Mouse (Mus musculus) embryonic facial prominence, embryonic 15.5 days (tissue): Measurements from ENCODE around the gene Gm21731. TPM values are rescaled to one million over a fixed set of nuclear protein-coding genes. Genes with fewer than 3 reads are reported as not detected.
"Not testable (repeated sequence)": the region's sequence is repeated elsewhere in the genome, so short reads cannot be mapped to it uniquely, and the experiment has no call there.

Source experiments
- ATAC-seq: fragments of 200-750 bp; cut with Nextera tagmentation; 2 replicates; pipeline ENCODE4 v1.8.0; 2017; ENCODE audit warnings: low read depth, moderate TSS enrichment; ENCODE audit not compliant: insufficient number of reproducible peaks, low FRiP score, low TSS enrichment
- H3K27ac ChIP-seq: fragments of 300-500 bp; sonication (generic); replicated peaks from 2 replicates; pipeline ENCODE4 v1.5.1; 2015; ENCODE audit warnings: mild to moderate bottlenecking, inconsistent platforms
- H3K27me3 ChIP-seq: fragments of 300-500 bp; sonication (generic); 2 replicates; pipeline ENCODE4 v1.6.1; 2015; ENCODE audit warnings: inconsistent platforms
- H3K36me3 ChIP-seq: fragments of 300-500 bp; sonication (generic); 2 replicates; pipeline ENCODE4 v1.6.1; 2015; ENCODE audit warnings: mild to moderate bottlenecking, inconsistent platforms
- H3K4me1 ChIP-seq: fragments of 300-500 bp; sonication (generic); 2 replicates; pipeline ENCODE4 v1.6.1; 2015; ENCODE audit warnings: inconsistent platforms
- H3K4me2 ChIP-seq: fragments of 300-500 bp; sonication (generic); replicated peaks from 2 replicates; pipeline ENCODE4 v1.6.1; 2015; ENCODE audit warnings: mild to moderate bottlenecking, inconsistent platforms
- H3K4me3 ChIP-seq: fragments of 300-500 bp; sonication (generic); replicated peaks from 2 replicates; pipeline ENCODE4 v1.5.1; 2015; ENCODE audit warnings: mild to moderate bottlenecking, inconsistent platforms
- H3K9ac ChIP-seq: fragments of 300-500 bp; sonication (generic); 2 replicates; pipeline ENCODE4 v1.6.1; 2015; ENCODE audit warnings: inconsistent platforms
- H3K9me3 ChIP-seq: fragments of 300-500 bp; sonication (generic); replicated peaks from 2 replicates; pipeline ENCODE4 v1.6.1; 2016; ENCODE audit warnings: inconsistent platforms
- WGBS: fragments of 180-500 bp; shearing (Covaris S2); methylation state at CpG from one replicate; pipeline ENCODE4 v1.1.7; 2015; 5-methylcytosine and 5-hydroxymethylcytosine counted together
- polyA plus RNA-seq: library from polyadenylated mRNA; unstranded; fragments of >200 nt; fragmentation: Nextera tagmentation; extraction: Ambion mirVana; gene quantifications from 2 replicates; pipeline ENCODE4 v1.2.1, GENCODE M21; 2015

Gene Gm21731
- polyA plus RNA-seq, 1 experiment from 2014 or later: not detected

DNA sequence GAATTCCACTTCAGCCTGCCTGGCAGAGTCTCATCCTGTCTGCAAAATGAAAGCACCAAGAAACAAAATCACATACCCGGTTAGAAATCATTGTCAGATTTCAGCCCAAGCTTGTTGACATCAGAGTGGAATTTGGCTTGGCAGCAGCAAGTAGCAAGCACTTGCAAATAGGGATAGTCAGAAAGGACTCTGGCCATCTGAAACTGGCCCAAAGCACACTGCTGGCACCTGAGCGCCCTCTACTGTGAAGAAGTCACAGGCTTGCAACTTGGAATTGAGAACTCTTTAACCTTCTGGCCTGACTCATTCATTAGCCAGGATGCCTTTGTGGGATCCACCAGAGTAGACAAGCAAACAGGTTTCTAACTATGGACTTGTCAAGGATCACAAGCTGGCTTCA is 38.9 kb downstream of the Gm21731 start:
- H3K9ac ChIP-seq, H3K4me1 ChIP-seq, ATAC-seq, H3K27me3 ChIP-seq, H3K9me3 ChIP-seq, H3K4me3 ChIP-seq, H3K36me3 ChIP-seq, H3K4me2 ChIP-seq, H3K27ac ChIP-seq: not testable (repeated sequence)
- WGBS: 20% methylated on average over 2 of the region's 2 CpGs

- no peak overlapping the region for H3K9ac ChIP-seq
- 82% methylated on average over 9 of the region's 9 CpGs for WGBS
- H3K9me3 ChIP-seq: no peaks in the 10 kb centered on the region
- H3K27me3 ChIP-seq: no peaks in the 10 kb centered on the region
- H3K36me3 ChIP-seq: no peaks in the 10 kb centered on the region
- H3K4me1 ChIP-seq: no peaks in the 10 kb centered on the region
- H3K4me2 ChIP-seq: no peak overlapping the region
- ATAC-seq: no peak
- H3K27ac ChIP-seq: no peak overlapping the region
- H3K4me3 ChIP-seq: no peak overlapping the region
These were observed 39.9 kb downstream of the Gm21731 start for GRCm38 (mm10) chr13:120278784-120279183.

Other genes starting within 250 kb of the Gm21731 start
- not detected in 2 replicates for gene Gm36079, start 212.1 kb upstream of the Gm21731 start, polyA plus RNA-seq
- not detected in 2 replicates for gene Gm21188, start 186.9 kb upstream of the Gm21731 start, polyA plus RNA-seq
- not detected in 2 replicates for gene Gm20767, start 98.9 kb upstream of the Gm21731 start, polyA plus RNA-seq
- gene Gm21818, start 66.7 kb upstream of the Gm21731 start, polyA plus RNA-seq: not detected in 2 replicates
- not detected in 2 replicates for gene Gm21762, start 23.2 kb upstream of the Gm21731 start, polyA plus RNA-seq
- not detected in 2 replicates for gene AF067061, start 24.0 kb downstream of the Gm21731 start, polyA plus RNA-seq
- gene BC147527, start 61.3 kb downstream of the Gm21731 start, polyA plus RNA-seq: 0.16 and 0.63 TPM in 2 replicates
- not detected in 2 replicates for gene Tcstv3, start 77.8 kb downstream of the Gm21731 start, polyA plus RNA-seq